20 mouse cellular contexts compared by ENCODE assay signal in the genomic region with DNA sequence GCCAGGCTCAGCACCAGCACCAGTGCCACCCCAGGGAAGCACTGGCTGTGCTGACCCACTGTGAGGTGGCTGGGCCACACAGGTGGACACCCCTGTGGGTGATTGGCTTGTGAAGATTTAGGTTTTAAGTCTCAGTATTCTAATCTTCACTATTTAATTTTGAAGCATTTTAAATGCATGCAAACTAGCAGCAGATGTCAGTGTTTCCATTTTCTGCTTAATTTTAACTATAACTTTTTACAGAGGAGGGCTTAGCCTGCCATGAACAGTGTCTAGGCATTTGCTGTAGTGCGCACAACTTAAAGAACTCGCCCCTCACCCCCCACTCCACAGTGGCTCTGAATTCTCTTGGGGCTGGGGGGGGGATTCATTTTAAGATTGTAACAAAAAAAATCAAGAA.
DNase-seq lines count a peak whose midpoint lies in the region; ATAC-seq and TF ChIP-seq lines count a peak whose summit lies in the region.
"Had no signal": no experiment of that assay in that cellular context is flagged by ENCODE, and none has a peak within 500 bp of the region (broad histone marks: within the 10 kb centered on the region; RNA-seq: fewer than 3 reads in every experiment).

No protein-coding gene starts in this region.

- H3K4me2 ChIP-seq in forebrain, postnatal 0 days (ENCODE audit: low read depth), result no peak overlapping the region
- no peak overlapping the region for H3K4me2 ChIP-seq in forebrain, embryonic 13.5 days
- H3K4me2 ChIP-seq in kidney, embryonic 15.5 days, result no peak overlapping the region
- no peak overlapping the region for H3K4me2 ChIP-seq in lung, embryonic 16.5 days (ENCODE audit: low read depth, low read length)
- no peak overlapping the region for H3K4me2 ChIP-seq in embryonic facial prominence, embryonic 14.5 days (ENCODE audit: low read depth, low read length)
- H3K4me2 ChIP-seq in hindbrain, postnatal 0 days (ENCODE audit: low read depth, low read length), result no peak overlapping the region
- H3K4me2 ChIP-seq: heart, embryonic 12.5 days; hindbrain, embryonic 13.5 days; liver, embryonic 12.5 days had no signal

- H3K9me3 ChIP-seq in forebrain, postnatal 0 days (ENCODE audit: low read length), result no peaks in the 10 kb centered on the region
- no peaks in the 10 kb centered on the region for H3K9me3 ChIP-seq in forebrain, embryonic 13.5 days (replicated peaks)
- H3K9me3 ChIP-seq in kidney, embryonic 15.5 days (replicated peaks), result no peaks in the 10 kb centered on the region
- no peaks in the 10 kb centered on the region for H3K9me3 ChIP-seq in lung, embryonic 16.5 days (ENCODE audit: control insufficient read depth, low read length)
- H3K9me3 ChIP-seq in embryonic facial prominence, embryonic 14.5 days (ENCODE audit: control insufficient read depth, low read length), result no peaks in the 10 kb centered on the region
- no peaks in the 10 kb centered on the region for H3K9me3 ChIP-seq in hindbrain, postnatal 0 days (ENCODE audit: low read length)
- H3K9me3 ChIP-seq: G1E; heart, embryonic 12.5 days; hindbrain, embryonic 13.5 days; liver, embryonic 12.5 days; midbrain, embryonic 10.5 days had no signal

- no peaks in the 10 kb centered on the region for H3K27me3 ChIP-seq in forebrain, postnatal 0 days (ENCODE audit: insufficient read depth, low read length)
- H3K27me3 ChIP-seq in forebrain, embryonic 13.5 days, result no peaks in the 10 kb centered on the region
- H3K27me3 ChIP-seq in kidney, embryonic 15.5 days, result no peaks in the 10 kb centered on the region
- H3K27me3 ChIP-seq in lung, embryonic 16.5 days (ENCODE audit: control insufficient read depth, insufficient read depth, low read depth, low read length), result no peaks in the 10 kb centered on the region
- no peaks in the 10 kb centered on the region for H3K27me3 ChIP-seq in embryonic facial prominence, embryonic 14.5 days (replicated peaks; ENCODE audit: control insufficient read depth, insufficient read depth, low read length)
- no peaks in the 10 kb centered on the region for H3K27me3 ChIP-seq in hindbrain, postnatal 0 days (ENCODE audit: insufficient read depth, low read length)
- H3K27me3 ChIP-seq: heart, embryonic 12.5 days; hindbrain, embryonic 13.5 days; liver, embryonic 12.5 days had no signal

- no peak overlapping the region for H3K9ac ChIP-seq in forebrain, postnatal 0 days
- H3K9ac ChIP-seq in forebrain, embryonic 13.5 days, result no peak overlapping the region
- no peak overlapping the region for H3K9ac ChIP-seq in kidney, embryonic 15.5 days
- H3K9ac ChIP-seq in lung, embryonic 16.5 days (ENCODE audit: low read length), result no peak overlapping the region
- H3K9ac ChIP-seq in embryonic facial prominence, embryonic 14.5 days (ENCODE audit: low read depth, low read length), result no peak overlapping the region
- no peak overlapping the region for H3K9ac ChIP-seq in hindbrain, postnatal 0 days (replicated peaks; ENCODE audit: low read length)
- H3K9ac ChIP-seq: heart, embryonic 12.5 days; hindbrain, embryonic 13.5 days; liver, embryonic 12.5 days had no signal

- no peaks in the 10 kb centered on the region for H3K36me3 ChIP-seq in forebrain, postnatal 0 days (ENCODE audit: insufficient read depth)
- H3K36me3 ChIP-seq in forebrain, embryonic 13.5 days (ENCODE audit: poor library complexity, severe bottlenecking), result no peaks in the 10 kb centered on the region
- no peaks in the 10 kb centered on the region for H3K36me3 ChIP-seq in kidney, embryonic 15.5 days
- H3K36me3 ChIP-seq in lung, embryonic 16.5 days (ENCODE audit: control insufficient read depth, insufficient read depth, low read length), result no peaks in the 10 kb centered on the region
- H3K36me3 ChIP-seq in embryonic facial prominence, embryonic 14.5 days (ENCODE audit: control insufficient read depth, insufficient read depth, low read length), result no peaks in the 10 kb centered on the region
- H3K36me3 ChIP-seq in hindbrain, postnatal 0 days (ENCODE audit: insufficient read depth, low read length), result no peaks in the 10 kb centered on the region
- H3K36me3 ChIP-seq: heart, embryonic 12.5 days; hindbrain, embryonic 13.5 days; liver, embryonic 12.5 days; midbrain, embryonic 10.5 days had no signal

- ATAC-seq in forebrain, postnatal 0 days, result 0 out of 2 replicates have a peak, but pooled peaks have one; percentile 42
- no peak for ATAC-seq in forebrain, embryonic 13.5 days
- ATAC-seq in kidney, embryonic 15.5 days (replicated peaks; ENCODE audit: low FRiP score), result peak; percentile 43; the same call in 1 of the 2 replicates
- ATAC-seq in lung, embryonic 16.5 days (ENCODE audit: low read depth), result 0 out of 2 replicates have a peak, but pooled peaks have one; percentile 38
- ATAC-seq in embryonic facial prominence, embryonic 14.5 days (ENCODE audit: low read depth), result peak; percentile 41; the same call in 1 of the 2 replicates
- ATAC-seq in hindbrain, postnatal 0 days, result no peak
- ATAC-seq: inflammation-experienced regulatory T-cells, adult 6 months; liver, embryonic 12.5 days had no signal

- no peak overlapping the region for H3K4me3 ChIP-seq in forebrain, postnatal 0 days (ENCODE audit: low read depth, low read length)
- no peak overlapping the region for H3K4me3 ChIP-seq in forebrain, embryonic 13.5 days
- H3K4me3 ChIP-seq in kidney, embryonic 15.5 days (replicated peaks), result no peak overlapping the region
- H3K4me3 ChIP-seq in lung, embryonic 16.5 days (ENCODE audit: low read length), result no peak overlapping the region
- H3K4me3 ChIP-seq in embryonic facial prominence, embryonic 14.5 days (ENCODE audit: low read depth, low read length), result no peak overlapping the region
- H3K4me3 ChIP-seq in hindbrain, postnatal 0 days (ENCODE audit: low read length), result no peak overlapping the region
- H3K4me3 ChIP-seq: heart, embryonic 12.5 days; hindbrain, embryonic 13.5 days; liver, embryonic 12.5 days; midbrain, embryonic 10.5 days had no signal

- WGBS in forebrain, postnatal 0 days, result 87% methylated on average over 2 of the region's 2 CpGs
- 93% methylated on average over 2 of the region's 2 CpGs for WGBS in forebrain, embryonic 13.5 days
- 94% methylated on average over 2 of the region's 2 CpGs for WGBS in kidney, embryonic 15.5 days
- WGBS in lung, embryonic 16.5 days, result 95% methylated on average over 2 of the region's 2 CpGs
- WGBS in embryonic facial prominence, embryonic 14.5 days, result 67% methylated on average over 2 of the region's 2 CpGs
- WGBS in hindbrain, postnatal 0 days, result 96% methylated on average over 2 of the region's 2 CpGs

- DNase-seq in forebrain, postnatal 0 days, result peak; percentile 31
- DNase-seq in kidney, adult 18-20 months, result no peak
- no peak for DNase-seq in lung, postnatal 36 days
- no peak for DNase-seq in embryonic facial prominence, embryonic 14.5 days (ENCODE audit: low spot score)
- DNase-seq in hindbrain, postnatal 0 days (ENCODE audit: low spot score), result no peak
- DNase-seq: adrenal gland, adult 2 months; cerebellum, adult 11-12 months; cerebellum, postnatal 10 days; kidney, adult 9 months; kidney, postnatal 4 days; lung, adult 18-20 months had no signal

- peak; percentile 55 for TF ChIP-seq CTCF in forebrain, postnatal 0 days (IDR thresholded peaks at IDR 0.05; ENCODE audit: low read depth)
- TF ChIP-seq CTCF in hindbrain, postnatal 0 days (IDR thresholded peaks at IDR 0.05; ENCODE audit: low read depth), result no peak

- no peaks in the 10 kb centered on the region for H3K4me1 ChIP-seq in forebrain, postnatal 0 days (ENCODE audit: insufficient read depth)
- peaks cover 5% of the 10 kb centered on the region for H3K4me1 ChIP-seq in forebrain, embryonic 13.5 days
- peaks cover 14% of the 10 kb centered on the region for H3K4me1 ChIP-seq in kidney, embryonic 15.5 days
- H3K4me1 ChIP-seq in lung, embryonic 16.5 days (replicated peaks; ENCODE audit: control insufficient read depth, insufficient read depth, low read length), result peaks cover 6% of the 10 kb centered on the region
- H3K4me1 ChIP-seq in embryonic facial prominence, embryonic 14.5 days (ENCODE audit: control insufficient read depth, insufficient read depth, low read length), result peaks cover 7% of the 10 kb centered on the region; the same call in 1 of the 2 replicates
- no peaks in the 10 kb centered on the region for H3K4me1 ChIP-seq in hindbrain, postnatal 0 days (ENCODE audit: insufficient read depth, low read length)
- H3K4me1 ChIP-seq: hindbrain, embryonic 13.5 days; liver, embryonic 12.5 days had no signal

- H3K27ac ChIP-seq in forebrain, postnatal 0 days (ENCODE audit: low read depth, low read length), result no peak overlapping the region
- H3K27ac ChIP-seq in forebrain, embryonic 13.5 days, result no peak overlapping the region
- no peak overlapping the region for H3K27ac ChIP-seq in kidney, embryonic 15.5 days
- H3K27ac ChIP-seq in lung, embryonic 16.5 days (ENCODE audit: low read length), result no peak overlapping the region
- H3K27ac ChIP-seq in embryonic facial prominence, embryonic 14.5 days (replicated peaks; ENCODE audit: low read depth, low read length), result no peak overlapping the region
- H3K27ac ChIP-seq in hindbrain, postnatal 0 days, result no peak overlapping the region
- H3K27ac ChIP-seq: hindbrain, embryonic 13.5 days; liver, embryonic 12.5 days had no signal

Comparison
In these comparisons a context has a peak if more than half of its experiments do, and no peak if none do; other contexts are left out.
1. ATAC-seq: peak in forebrain, postnatal 0 days (single experiment), kidney, embryonic 15.5 days (single experiment), lung, embryonic 16.5 days (single experiment) and embryonic facial prominence, embryonic 14.5 days (single experiment); none in forebrain, embryonic 13.5 days (single experiment) and hindbrain, postnatal 0 days (single experiment).